25 mouse cellular contexts compared by ENCODE assay signal in genomic region chr16:21781277-21781676, GRCm38 (mm10). TPM values are rescaled to one million over a fixed set of nuclear protein-coding genes. Genes with fewer than 3 reads are reported as not detected.
DNase-seq lines count a peak whose midpoint lies in the region; ATAC-seq and TF ChIP-seq lines count a peak whose summit lies in the region.
"Had no signal": no experiment of that assay in that cellular context is flagged by ENCODE, and none has a peak within 500 bp of the region (broad histone marks: within the 10 kb centered on the region; RNA-seq: fewer than 3 reads in every experiment).

No protein-coding gene starts in this region.

- peaks cover 3% of the 10 kb centered on the region; the same call in 1 of the 2 replicates for H3K36me3 ChIP-seq in intestine, embryonic 16.5 days (ENCODE audit: control insufficient read depth, insufficient read depth, low read length)
- no peaks in the 10 kb centered on the region for H3K36me3 ChIP-seq in intestine, embryonic 15.5 days
- H3K36me3 ChIP-seq in kidney, postnatal 0 days (ENCODE audit: insufficient read depth, low read length), result no peaks in the 10 kb centered on the region
- H3K36me3 ChIP-seq in liver, embryonic 16.5 days (ENCODE audit: control insufficient read depth, insufficient read depth), result no peaks in the 10 kb centered on the region
- no peaks in the 10 kb centered on the region for H3K36me3 ChIP-seq in liver, embryonic 12.5 days
- H3K36me3 ChIP-seq in stomach, postnatal 0 days (ENCODE audit: control insufficient read depth, insufficient read depth, low read length), result no peaks in the 10 kb centered on the region
- H3K36me3 ChIP-seq: forebrain, embryonic 10.5 days; G1E; heart, embryonic 10.5 days; hindbrain, embryonic 12.5 days; hindbrain, embryonic 15.5 days had no signal

- 52% methylated on average over 3 of the region's 3 CpGs for WGBS in intestine, embryonic 16.5 days
- WGBS in intestine, embryonic 15.5 days, result 48% methylated on average over 3 of the region's 3 CpGs
- 42% methylated on average over 3 of the region's 3 CpGs for WGBS in kidney, postnatal 0 days
- WGBS in liver, embryonic 16.5 days (ENCODE audit: insufficient replicate concordance), result 62% methylated on average over 3 of the region's 3 CpGs
- WGBS in liver, embryonic 12.5 days (ENCODE audit: insufficient replicate concordance), result 67% methylated on average over 3 of the region's 3 CpGs
- WGBS in stomach, postnatal 0 days, result 57% methylated on average over 3 of the region's 3 CpGs

- peak; percentile 48 for ATAC-seq in intestine, embryonic 16.5 days
- no peak for ATAC-seq in intestine, embryonic 15.5 days
- no peak for ATAC-seq in kidney, postnatal 0 days (replicated peaks; ENCODE audit: low FRiP score, low read depth)
- peak; percentile 53; the same call in 1 of the 2 replicates for ATAC-seq in liver, embryonic 16.5 days (ENCODE audit: low read depth)
- ATAC-seq in liver, embryonic 12.5 days, result no peak
- ATAC-seq in stomach, postnatal 0 days (ENCODE audit: low FRiP score, low TSS enrichment), result peak; percentile 63
- ATAC-seq: forebrain, embryonic 13.5 days; forebrain, embryonic 16.5 days had no signal

- peaks cover 3% of the 10 kb centered on the region; the same call in 1 of the 2 replicates for H3K4me1 ChIP-seq in intestine, embryonic 16.5 days (ENCODE audit: control insufficient read depth, insufficient read depth, low read length)
- no peaks in the 10 kb centered on the region for H3K4me1 ChIP-seq in intestine, embryonic 15.5 days (replicated peaks)
- H3K4me1 ChIP-seq in kidney, postnatal 0 days (replicated peaks; ENCODE audit: insufficient read depth, low read length), result no peaks in the 10 kb centered on the region
- H3K4me1 ChIP-seq in liver, embryonic 16.5 days (ENCODE audit: control insufficient read depth, low read depth, low read length), result no peaks in the 10 kb centered on the region; the same call in 1 of the 2 replicates
- peaks cover 9% of the 10 kb centered on the region for H3K4me1 ChIP-seq in liver, embryonic 12.5 days
- H3K4me1 ChIP-seq in stomach, postnatal 0 days (replicated peaks; ENCODE audit: control insufficient read depth, insufficient read depth), result no peaks in the 10 kb centered on the region
- H3K4me1 ChIP-seq: forebrain, embryonic 10.5 days; forebrain, embryonic 13.5 days; heart, embryonic 10.5 days; hindbrain, embryonic 12.5 days; hindbrain, embryonic 15.5 days had no signal

- no peak for TF ChIP-seq CTCF in kidney, postnatal 0 days (IDR thresholded peaks at IDR 0.05; ENCODE audit: low read depth)
- no peak for TF ChIP-seq CTCF in stomach, postnatal 0 days (IDR thresholded peaks at IDR 0.05; ENCODE audit: low read depth)

- peak; percentile 11 for DNase-seq in kidney, postnatal 0 days (ENCODE audit: low spot score)
- DNase-seq in kidney, postnatal 25 days, result no peak
- no peak for DNase-seq in stomach, postnatal 0 days (ENCODE audit: low spot score)
- DNase-seq in Muller cell, postnatal 12 days (ENCODE audit: inconsistent ontology term), result no peak
- DNase-seq: adrenal gland, adult 2 months; adrenal gland, postnatal 25 days; B cell, adult 2 months; cerebellum, adult 18-20 months; cerebellum, adult 9-10 months; cerebellum, postnatal 14 days; gastrocnemius, postnatal 10 days; gastrocnemius, postnatal 36 days; heart, adult 2 months had no signal

- no peak overlapping the region for H3K9ac ChIP-seq in intestine, embryonic 16.5 days (ENCODE audit: low read depth, low read length)
- no peak overlapping the region for H3K9ac ChIP-seq in intestine, embryonic 15.5 days
- H3K9ac ChIP-seq in kidney, postnatal 0 days (ENCODE audit: low read depth, low read length), result no peak overlapping the region
- H3K9ac ChIP-seq in liver, embryonic 16.5 days (ENCODE audit: low read depth, low read length), result no peak overlapping the region
- no peak overlapping the region for H3K9ac ChIP-seq in liver, embryonic 12.5 days
- no peak overlapping the region for H3K9ac ChIP-seq in stomach, postnatal 0 days (ENCODE audit: low read length)
- H3K9ac ChIP-seq: forebrain, embryonic 13.5 days; hindbrain, embryonic 12.5 days; hindbrain, embryonic 15.5 days had no signal

- no peak overlapping the region for H3K27ac ChIP-seq in intestine, embryonic 16.5 days (ENCODE audit: low read length)
- H3K27ac ChIP-seq in intestine, embryonic 15.5 days, result no peak overlapping the region
- H3K27ac ChIP-seq in kidney, postnatal 0 days, result no peak overlapping the region
- peak overlapping the region; percentile 61; the same call in 1 of the 2 replicates for H3K27ac ChIP-seq in liver, embryonic 16.5 days (ENCODE audit: low read length)
- H3K27ac ChIP-seq in liver, embryonic 12.5 days, result no peak overlapping the region
- no peak overlapping the region for H3K27ac ChIP-seq in stomach, postnatal 0 days (replicated peaks)
- H3K27ac ChIP-seq: forebrain, embryonic 10.5 days; forebrain, embryonic 13.5 days; heart, adult 2 months; heart, embryonic 10.5 days; hindbrain, embryonic 12.5 days; hindbrain, embryonic 15.5 days had no signal

- no peaks in the 10 kb centered on the region for H3K27me3 ChIP-seq in intestine, embryonic 16.5 days (replicated peaks; ENCODE audit: control insufficient read depth, insufficient read depth, low read length)
- no peaks in the 10 kb centered on the region for H3K27me3 ChIP-seq in intestine, embryonic 15.5 days (replicated peaks)
- no peaks in the 10 kb centered on the region for H3K27me3 ChIP-seq in kidney, postnatal 0 days (ENCODE audit: insufficient read depth, low read length)
- no peaks in the 10 kb centered on the region for H3K27me3 ChIP-seq in liver, embryonic 16.5 days (ENCODE audit: control insufficient read depth, insufficient read depth, low read depth, low read length)
- H3K27me3 ChIP-seq in liver, embryonic 12.5 days (replicated peaks), result no peaks in the 10 kb centered on the region
- no peaks in the 10 kb centered on the region for H3K27me3 ChIP-seq in stomach, postnatal 0 days (ENCODE audit: control insufficient read depth, insufficient read depth, low read length)
- H3K27me3 ChIP-seq: CH12.LX; forebrain, embryonic 13.5 days; hindbrain, embryonic 12.5 days; hindbrain, embryonic 15.5 days had no signal

- H3K4me3 ChIP-seq in intestine, embryonic 16.5 days (ENCODE audit: low read length), result no peak overlapping the region
- H3K4me3 ChIP-seq in intestine, embryonic 15.5 days (replicated peaks), result no peak overlapping the region
- H3K4me3 ChIP-seq in kidney, postnatal 0 days (replicated peaks; ENCODE audit: low read depth, low read length), result no peak overlapping the region
- no peak overlapping the region for H3K4me3 ChIP-seq in liver, embryonic 16.5 days (ENCODE audit: low read depth, low read length)
- H3K4me3 ChIP-seq in liver, embryonic 12.5 days, result no peak overlapping the region
- no peak overlapping the region for H3K4me3 ChIP-seq in stomach, postnatal 0 days (ENCODE audit: low read depth, low read length)
- H3K4me3 ChIP-seq: forebrain, embryonic 10.5 days; forebrain, embryonic 13.5 days; heart, adult 2 months; heart, embryonic 10.5 days; hindbrain, embryonic 12.5 days; hindbrain, embryonic 15.5 days had no signal

- no peak for TF ChIP-seq EP300 in stomach, postnatal 0 days (optimal IDR thresholded peaks at IDR 0.05)

- H3K4me2 ChIP-seq in intestine, embryonic 16.5 days (ENCODE audit: low read depth, low read length), result no peak overlapping the region
- H3K4me2 ChIP-seq in intestine, embryonic 15.5 days (replicated peaks), result no peak overlapping the region
- H3K4me2 ChIP-seq in kidney, postnatal 0 days (ENCODE audit: low read length), result no peak overlapping the region
- no peak overlapping the region for H3K4me2 ChIP-seq in liver, embryonic 16.5 days (ENCODE audit: low read depth, low read length)
- no peak overlapping the region for H3K4me2 ChIP-seq in liver, embryonic 12.5 days
- no peak overlapping the region for H3K4me2 ChIP-seq in stomach, postnatal 0 days (replicated peaks; ENCODE audit: low read depth)
- H3K4me2 ChIP-seq: forebrain, embryonic 13.5 days; hindbrain, embryonic 12.5 days; hindbrain, embryonic 15.5 days had no signal

- H3K9me3 ChIP-seq in intestine, embryonic 16.5 days (ENCODE audit: control insufficient read depth, low read length), result no peaks in the 10 kb centered on the region
- H3K9me3 ChIP-seq in intestine, embryonic 15.5 days, result no peaks in the 10 kb centered on the region
- H3K9me3 ChIP-seq in kidney, postnatal 0 days (replicated peaks; ENCODE audit: low read length), result no peaks in the 10 kb centered on the region
- H3K9me3 ChIP-seq in liver, embryonic 16.5 days (replicated peaks; ENCODE audit: control insufficient read depth, low read length), result no peaks in the 10 kb centered on the region
- no peaks in the 10 kb centered on the region for H3K9me3 ChIP-seq in liver, embryonic 12.5 days (replicated peaks)
- H3K9me3 ChIP-seq in stomach, postnatal 0 days (ENCODE audit: control insufficient read depth, low read length), result no peaks in the 10 kb centered on the region
- H3K9me3 ChIP-seq: forebrain, embryonic 10.5 days; forebrain, embryonic 13.5 days; G1E; heart, embryonic 10.5 days; hindbrain, embryonic 12.5 days; hindbrain, embryonic 15.5 days had no signal

RNA-seq across cellular contexts. Expression of gene Ehhadh, which starts 6.3 kb away (rescaled TPM):
- polyA plus RNA-seq in intestine, embryonic 16.5 days (2015; fragmentation: Nextera tagmentation; extraction: Ambion mirVana), result 20.2 and 25.9 TPM in 2 replicates
- polyA plus RNA-seq in intestine, embryonic 15.5 days (2015; fragmentation: Nextera tagmentation; extraction: Ambion mirVana), result 9.7 and 11.4 TPM in 2 replicates
- 16.5 and 17.8 TPM in 2 replicates for polyA plus RNA-seq in kidney, postnatal 0 days (2015; fragmentation: Nextera tagmentation; extraction: Ambion mirVana)
- 12.5 and 14.6 TPM in 2 replicates for polyA plus RNA-seq in liver, embryonic 16.5 days (2015; fragmentation: Nextera tagmentation; extraction: Ambion mirVana)
- polyA plus RNA-seq in liver, embryonic 12.5 days (2016; fragmentation: Nextera tagmentation; extraction: Ambion mirVana), result 5.0 TPM in 2 replicates
- 29.0 and 30.9 TPM in 2 replicates for polyA plus RNA-seq in stomach, postnatal 0 days (2015; fragmentation: Nextera tagmentation; extraction: Ambion mirVana)

RNA-seq across cellular contexts. Expression of gene Map3k13, which starts 12.9 kb away (rescaled TPM):
- polyA plus RNA-seq in intestine, embryonic 16.5 days (2015; fragmentation: Nextera tagmentation; extraction: Ambion mirVana), result 2.2 and 2.8 TPM in 2 replicates
- 1.7 and 1.9 TPM in 2 replicates for polyA plus RNA-seq in intestine, embryonic 15.5 days (2015; fragmentation: Nextera tagmentation; extraction: Ambion mirVana)
- polyA plus RNA-seq in kidney, postnatal 0 days (2015; fragmentation: Nextera tagmentation; extraction: Ambion mirVana), result 0.53 and 0.66 TPM in 2 replicates
- polyA plus RNA-seq in liver, embryonic 16.5 days (2015; fragmentation: Nextera tagmentation; extraction: Ambion mirVana), result 0.68 and 0.72 TPM in 2 replicates
- 0.35 and 0.41 TPM in 2 replicates for polyA plus RNA-seq in liver, embryonic 12.5 days (2016; fragmentation: Nextera tagmentation; extraction: Ambion mirVana)
- polyA plus RNA-seq in stomach, postnatal 0 days (2015; fragmentation: Nextera tagmentation; extraction: Ambion mirVana), result 0.40 and 0.50 TPM in 2 replicates

Comparison
In these comparisons a context has a peak if more than half of its experiments do, and no peak if none do; other contexts are left out.
1. ATAC-seq: peak in intestine, embryonic 16.5 days (single experiment), liver, embryonic 16.5 days (single experiment) and stomach, postnatal 0 days (single experiment); none in intestine, embryonic 15.5 days (single experiment), kidney, postnatal 0 days (single experiment) and liver, embryonic 12.5 days (single experiment).